Mouse (Mus musculus) lung, postnatal 36 days (tissue): ENCODE results near the gene Dnal4.
A peak's percentile ranks its signal among the peaks of the same experiment; 100 is the strongest.

ENCODE experiments used
- DNase-seq: peaks from one replicate; pipeline ENCODE4 v3.0.0; 2022; ENCODE audit warnings: mixed read lengths

The Dnal4 gene

DNA sequence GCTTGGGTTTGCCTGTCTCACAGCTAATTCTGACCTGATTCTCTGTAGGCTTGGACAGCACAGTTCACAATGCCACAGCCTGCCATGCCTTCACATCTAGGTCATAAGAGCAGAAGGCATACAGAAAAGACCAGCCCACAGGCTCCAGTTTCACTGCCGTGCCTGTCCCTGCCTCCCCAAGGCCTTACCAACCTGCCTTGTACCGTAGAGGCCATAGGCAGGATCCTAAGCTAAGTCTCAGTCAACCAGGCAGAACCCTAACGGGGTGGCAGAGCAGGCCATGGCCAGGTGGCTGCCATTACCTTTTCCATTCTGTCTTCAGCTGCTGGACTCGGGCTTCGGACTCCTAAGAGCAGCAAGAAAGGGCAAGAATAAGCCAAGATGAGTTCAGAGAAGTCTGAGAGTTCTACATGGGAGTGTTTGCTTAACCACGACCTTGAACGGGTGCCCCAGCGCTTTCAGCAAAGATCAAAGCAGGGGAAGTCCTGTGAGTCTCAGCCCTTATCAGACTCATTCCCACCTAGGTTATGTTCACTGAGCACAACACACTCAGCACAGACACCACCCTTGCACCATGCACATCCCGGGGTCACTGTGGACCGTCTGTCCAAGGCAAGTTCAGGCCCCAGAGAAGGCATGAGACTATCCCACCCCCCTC, 48.8 kb downstream of the Dnal4 start:
- no peak for DNase-seq

DNA sequence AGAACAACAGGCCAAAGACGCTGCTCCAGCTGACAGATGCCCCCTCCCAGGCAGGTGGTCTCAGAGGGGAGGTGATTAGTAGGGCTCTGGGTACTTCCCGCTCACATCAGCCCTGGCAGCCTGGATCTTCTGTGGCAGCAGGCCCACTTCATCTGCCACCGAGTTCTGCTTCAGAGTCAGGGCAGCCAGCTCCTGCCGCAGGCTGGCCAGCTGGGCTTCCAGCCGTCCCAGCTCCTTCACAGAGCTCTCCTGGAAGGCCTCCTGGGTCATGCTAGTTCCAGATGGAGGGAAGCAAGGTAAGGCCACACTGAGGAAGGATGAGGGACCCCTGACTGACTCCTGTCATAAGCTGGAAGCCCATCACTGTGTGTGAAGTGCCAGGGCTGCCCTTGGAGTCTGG, 49.3 kb downstream of the Dnal4 start:
- DNase-seq, result no peak

GRCm38 (mm10) chr15:79727840-79728239, 49.8 kb downstream of the Dnal4 start:
- DNase-seq, result no peak

- no peak for DNase-seq
Observed at GRCm38 (mm10) chr15:79725190-79725789, 52.4 kb downstream of the Dnal4 start.

GRCm38 (mm10) chr15:79723439-79723838, 54.2 kb downstream of the Dnal4 start:
- DNase-seq, result peak; percentile 62

DNA sequence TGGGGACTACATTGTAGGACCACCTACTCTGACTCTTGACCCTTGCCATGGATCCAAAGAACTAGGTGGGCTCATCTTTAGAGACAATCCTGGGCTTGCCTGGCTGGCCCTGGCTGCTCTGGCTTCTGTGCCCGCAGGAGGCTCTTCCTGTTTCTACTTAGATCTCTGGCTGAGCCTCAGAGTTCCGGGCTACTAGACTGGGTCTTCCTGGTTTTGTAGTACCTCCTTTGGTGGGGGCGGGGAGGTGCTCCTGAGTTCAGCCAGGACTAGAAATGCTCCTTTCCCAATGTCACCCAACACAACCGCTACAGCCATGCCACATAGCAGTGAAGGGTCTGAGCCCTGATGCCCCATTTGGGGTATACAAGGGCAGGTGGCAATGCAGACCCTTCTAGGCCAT, 56.9 kb downstream of the Dnal4 start:
- no peak for DNase-seq

GRCm38 (mm10) chr15:79720267-79720666, 57.4 kb downstream of the Dnal4 start:
- no peak for DNase-seq

GRCm38 (mm10) chr15:79716710-79717109, 60.9 kb downstream of the Dnal4 start:
- DNase-seq, result no peak

DNA sequence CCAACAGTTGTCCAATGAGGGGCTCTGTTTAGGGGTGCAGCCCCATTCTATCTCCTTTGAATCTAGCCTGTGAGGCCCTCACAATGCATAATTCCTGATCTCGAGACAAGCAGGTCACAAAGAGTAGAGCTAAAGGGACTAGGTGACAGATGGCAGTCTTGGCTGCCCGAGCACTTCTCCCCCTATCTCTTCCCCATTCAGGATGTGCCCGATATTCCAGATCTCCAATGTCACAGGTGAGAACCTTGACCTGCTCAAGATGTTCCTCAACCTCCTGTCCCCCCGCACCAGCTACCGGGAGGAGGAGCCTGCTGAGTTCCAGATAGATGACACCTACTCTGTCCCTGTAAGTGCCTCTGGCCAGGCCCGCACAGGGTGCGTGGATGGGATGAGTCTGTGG, 62.0 kb downstream of the Dnal4 start:
- no peak for DNase-seq
